ENCODE assay signal across 36 mouse cellular contexts in genomic region chr12:28638778-28639177, GRCm38 (mm10). TPM values are rescaled to one million over a fixed set of nuclear protein-coding genes. Genes with fewer than 3 reads are reported as not detected.
A peak's percentile ranks its signal among the peaks of the same experiment; 100 is the strongest.
DNase-seq lines count a peak whose midpoint lies in the region; ATAC-seq and TF ChIP-seq lines count a peak whose summit lies in the region.
"Had no signal": no experiment of that assay in that cellular context is flagged by ENCODE, and none has a peak within 500 bp of the region (broad histone marks: within the 10 kb centered on the region; RNA-seq: fewer than 3 reads in every experiment).

No protein-coding gene starts in this region.

- no peak for ATAC-seq in hindbrain, postnatal 0 days
- ATAC-seq in hindbrain, embryonic 12.5 days (ENCODE audit: low FRiP score): no peak
- no peak for ATAC-seq in liver, postnatal 0 days
- ATAC-seq in liver, embryonic 12.5 days: no peak
- ATAC-seq in stomach, postnatal 0 days (ENCODE audit: low FRiP score, low TSS enrichment): no peak
- ATAC-seq: inflammation-experienced regulatory T-cells, adult 6 months; Patski had no signal

- no peak overlapping the region for H3K4me3 ChIP-seq in hindbrain, postnatal 0 days (ENCODE audit: low read length)
- no peak overlapping the region for H3K4me3 ChIP-seq in hindbrain, embryonic 12.5 days
- no peak overlapping the region for H3K4me3 ChIP-seq in liver, postnatal 0 days (ENCODE audit: low read depth, low read length)
- no peak overlapping the region for H3K4me3 ChIP-seq in liver, embryonic 12.5 days
- H3K4me3 ChIP-seq in stomach, postnatal 0 days (ENCODE audit: low read depth, low read length): no peak overlapping the region
- H3K4me3 ChIP-seq: forebrain, embryonic 10.5 days; heart, embryonic 12.5 days; limb, embryonic 13.5 days; stomach, embryonic 15.5 days had no signal

- WGBS in hindbrain, postnatal 0 days: 79% methylated on average over 2 of the region's 2 CpGs
- 65% methylated on average over 2 of the region's 2 CpGs for WGBS in hindbrain, embryonic 12.5 days
- 55% methylated on average over 2 of the region's 2 CpGs for WGBS in liver, postnatal 0 days (ENCODE audit: insufficient replicate concordance)
- 45% methylated on average over 2 of the region's 2 CpGs for WGBS in liver, embryonic 12.5 days (ENCODE audit: insufficient replicate concordance)
- WGBS in stomach, postnatal 0 days: 57% methylated on average over 2 of the region's 2 CpGs

- H3K27me3 ChIP-seq in hindbrain, postnatal 0 days (ENCODE audit: insufficient read depth, low read length): no peaks in the 10 kb centered on the region
- no peaks in the 10 kb centered on the region for H3K27me3 ChIP-seq in hindbrain, embryonic 12.5 days
- no peaks in the 10 kb centered on the region for H3K27me3 ChIP-seq in liver, postnatal 0 days (ENCODE audit: insufficient read depth, low read length)
- H3K27me3 ChIP-seq in liver, embryonic 12.5 days (replicated peaks): peaks cover 8% of the 10 kb centered on the region
- no peaks in the 10 kb centered on the region for H3K27me3 ChIP-seq in stomach, postnatal 0 days (ENCODE audit: control insufficient read depth, insufficient read depth, low read length)
- H3K27me3 ChIP-seq: limb, embryonic 13.5 days; Patski; stomach, embryonic 15.5 days had no signal

- TF ChIP-seq EP300 in liver, postnatal 0 days (IDR thresholded peaks at IDR 0.05; ENCODE audit: low read depth): no peak
- TF ChIP-seq EP300 in stomach, postnatal 0 days (optimal IDR thresholded peaks at IDR 0.05): no peak

- H3K27ac ChIP-seq in hindbrain, postnatal 0 days: no peak overlapping the region
- no peak overlapping the region for H3K27ac ChIP-seq in hindbrain, embryonic 12.5 days
- H3K27ac ChIP-seq in liver, postnatal 0 days (ENCODE audit: low read depth): no peak overlapping the region
- no peak overlapping the region for H3K27ac ChIP-seq in liver, embryonic 12.5 days
- H3K27ac ChIP-seq in stomach, postnatal 0 days (replicated peaks): no peak overlapping the region
- H3K27ac ChIP-seq: forebrain, embryonic 10.5 days; limb, embryonic 13.5 days; stomach, embryonic 15.5 days had no signal

- H3K4me2 ChIP-seq in hindbrain, postnatal 0 days (ENCODE audit: low read depth, low read length): no peak overlapping the region
- H3K4me2 ChIP-seq in hindbrain, embryonic 12.5 days (replicated peaks): no peak overlapping the region
- no peak overlapping the region for H3K4me2 ChIP-seq in liver, postnatal 0 days (ENCODE audit: low read depth, low read length)
- no peak overlapping the region for H3K4me2 ChIP-seq in liver, embryonic 12.5 days
- H3K4me2 ChIP-seq in stomach, postnatal 0 days (replicated peaks; ENCODE audit: low read depth): no peak overlapping the region
- H3K4me2 ChIP-seq: heart, embryonic 12.5 days; limb, embryonic 13.5 days; midbrain, embryonic 11.5 days; stomach, embryonic 15.5 days had no signal

- H3K36me3 ChIP-seq in hindbrain, postnatal 0 days (ENCODE audit: insufficient read depth, low read length): no peaks in the 10 kb centered on the region; the same call in 1 of the 2 replicates
- H3K36me3 ChIP-seq in hindbrain, embryonic 12.5 days: peaks cover 7% of the 10 kb centered on the region
- peaks cover 6% of the 10 kb centered on the region for H3K36me3 ChIP-seq in liver, postnatal 0 days (replicated peaks; ENCODE audit: insufficient read depth, low read length)
- H3K36me3 ChIP-seq in liver, embryonic 12.5 days: peaks cover 11% of the 10 kb centered on the region
- H3K36me3 ChIP-seq in stomach, postnatal 0 days (ENCODE audit: control insufficient read depth, insufficient read depth, low read length): peaks cover 6% of the 10 kb centered on the region; the same call in 1 of the 2 replicates

- no peak overlapping the region for H3K9ac ChIP-seq in hindbrain, postnatal 0 days (replicated peaks; ENCODE audit: low read length)
- H3K9ac ChIP-seq in hindbrain, embryonic 12.5 days: no peak overlapping the region
- H3K9ac ChIP-seq in liver, postnatal 0 days (replicated peaks): no peak overlapping the region
- no peak overlapping the region for H3K9ac ChIP-seq in liver, embryonic 12.5 days
- H3K9ac ChIP-seq in stomach, postnatal 0 days (ENCODE audit: low read length): no peak overlapping the region
- H3K9ac ChIP-seq: heart, embryonic 12.5 days; limb, embryonic 13.5 days; stomach, embryonic 15.5 days had no signal

- TF ChIP-seq CTCF in hindbrain, postnatal 0 days (IDR thresholded peaks at IDR 0.05; ENCODE audit: low read depth): 0 out of 2 replicates have a peak, but pooled peaks have one; percentile 6
- peak; percentile 36 for TF ChIP-seq CTCF in liver, postnatal 0 days (IDR thresholded peaks at IDR 0.05; ENCODE audit: low read depth)
- TF ChIP-seq CTCF in stomach, postnatal 0 days (IDR thresholded peaks at IDR 0.05; ENCODE audit: low read depth): peak; percentile 31; the same call in 1 of the 2 replicates

- no peak for DNase-seq in hindbrain, postnatal 0 days (ENCODE audit: low spot score)
- no peak for DNase-seq in liver, postnatal 0 days
- peak; percentile 40 for DNase-seq in ES-CJ7 (ENCODE audit: low read depth, low spot score)
- no peak for DNase-seq in stomach, postnatal 0 days (ENCODE audit: low spot score)
- DNase-seq in right cerebral cortex, postnatal 25 days: no peak
- DNase-seq: adrenal gland, adult 2 months; B cell, adult 2 months; cerebellum, adult 11 months; cerebellum, adult 9-11 months; gastrocnemius, postnatal 10 days; heart, adult 11 months; heart, postnatal 10 days; kidney, adult 9 months; kidney, postnatal 25 days; lung, adult 18-20 months; lung, postnatal 14 days; right cerebral cortex, postnatal 4 days; thymus, adult 18-20 months; thymus, postnatal 36 days had no signal

- H3K4me1 ChIP-seq in hindbrain, postnatal 0 days (ENCODE audit: insufficient read depth, low read length): peaks cover 8% of the 10 kb centered on the region
- H3K4me1 ChIP-seq in hindbrain, embryonic 12.5 days: peaks cover 11% of the 10 kb centered on the region
- peaks cover 11% of the 10 kb centered on the region for H3K4me1 ChIP-seq in liver, postnatal 0 days (ENCODE audit: insufficient read depth)
- peaks cover 23% of the 10 kb centered on the region for H3K4me1 ChIP-seq in liver, embryonic 12.5 days
- peaks cover 5% of the 10 kb centered on the region; the same call in 1 of the 2 replicates for H3K4me1 ChIP-seq in stomach, postnatal 0 days (replicated peaks; ENCODE audit: control insufficient read depth, insufficient read depth)

- no peaks in the 10 kb centered on the region for H3K9me3 ChIP-seq in hindbrain, postnatal 0 days (ENCODE audit: low read length)
- H3K9me3 ChIP-seq in hindbrain, embryonic 12.5 days (replicated peaks): no peaks in the 10 kb centered on the region
- no peaks in the 10 kb centered on the region for H3K9me3 ChIP-seq in liver, postnatal 0 days (ENCODE audit: low read length)
- no peaks in the 10 kb centered on the region for H3K9me3 ChIP-seq in liver, embryonic 12.5 days (replicated peaks)
- no peaks in the 10 kb centered on the region for H3K9me3 ChIP-seq in stomach, postnatal 0 days (ENCODE audit: control insufficient read depth, low read length)
- H3K9me3 ChIP-seq: forebrain, embryonic 10.5 days; G1E; heart, embryonic 12.5 days; limb, embryonic 13.5 days; stomach, embryonic 15.5 days had no signal

RNA-seq across cellular contexts. Expression of gene Rps7, which starts 3.0 kb away (rescaled TPM):
- 609 and 851 TPM in 2 replicates for total RNA-seq in hindbrain, postnatal 0 days (2014; rRNA removed)
- polyA plus RNA-seq in hindbrain, postnatal 0 days (2015; fragmentation: Nextera tagmentation; extraction: Ambion mirVana): 533 and 549 TPM in 2 replicates
- polyA plus RNA-seq in hindbrain, embryonic 12.5 days (2016; fragmentation: Nextera tagmentation; extraction: Ambion mirVana): 614 and 629 TPM in 2 replicates
- 493 and 504 TPM in 2 replicates for polyA plus RNA-seq in liver, postnatal 0 days (2015; fragmentation: Nextera tagmentation; extraction: Ambion mirVana)
- polyA plus RNA-seq in liver, embryonic 12.5 days (2016; fragmentation: Nextera tagmentation; extraction: Ambion mirVana): 751 and 752 TPM in 2 replicates
- 726 and 771 TPM in 2 replicates for polyA plus RNA-seq in stomach, postnatal 0 days (2015; fragmentation: Nextera tagmentation; extraction: Ambion mirVana)

RNA-seq across cellular contexts. Expression of gene Rnaseh1, which starts 10.6 kb away (rescaled TPM):
- 7.4 and 11.3 TPM in 2 replicates for total RNA-seq in hindbrain, postnatal 0 days (2014; rRNA removed)
- 12.7 and 14.8 TPM in 2 replicates for polyA plus RNA-seq in hindbrain, postnatal 0 days (2015; fragmentation: Nextera tagmentation; extraction: Ambion mirVana)
- 26.7 and 31.5 TPM in 2 replicates for polyA plus RNA-seq in hindbrain, embryonic 12.5 days (2016; fragmentation: Nextera tagmentation; extraction: Ambion mirVana)
- polyA plus RNA-seq in liver, postnatal 0 days (2015; fragmentation: Nextera tagmentation; extraction: Ambion mirVana): 9.6 and 10.4 TPM in 2 replicates
- polyA plus RNA-seq in liver, embryonic 12.5 days (2016; fragmentation: Nextera tagmentation; extraction: Ambion mirVana): 17.9 and 19.2 TPM in 2 replicates
- polyA plus RNA-seq in stomach, postnatal 0 days (2015; fragmentation: Nextera tagmentation; extraction: Ambion mirVana): 17.2 and 18.1 TPM in 2 replicates

RNA-seq across cellular contexts. Expression of gene Colec11, which starts 15.6 kb away (rescaled TPM):
- total RNA-seq in hindbrain, postnatal 0 days (2014; rRNA removed): 1.2 TPM in 1 of 2 replicates, not detected in the other
- polyA plus RNA-seq in hindbrain, postnatal 0 days (2015; fragmentation: Nextera tagmentation; extraction: Ambion mirVana): 1.4 TPM in 2 replicates
- polyA plus RNA-seq in hindbrain, embryonic 12.5 days (2016; fragmentation: Nextera tagmentation; extraction: Ambion mirVana): 0.35 and 0.60 TPM in 2 replicates
- polyA plus RNA-seq in liver, postnatal 0 days (2015; fragmentation: Nextera tagmentation; extraction: Ambion mirVana): 37.9 and 41.0 TPM in 2 replicates
- 17.3 and 18.0 TPM in 2 replicates for polyA plus RNA-seq in liver, embryonic 12.5 days (2016; fragmentation: Nextera tagmentation; extraction: Ambion mirVana)
- polyA plus RNA-seq in stomach, postnatal 0 days (2015; fragmentation: Nextera tagmentation; extraction: Ambion mirVana): 0.57 and 0.85 TPM in 2 replicates
- total RNA-seq: common myeloid progenitor, adult 5-6 weeks; monocyte, adult 5-6 weeks had no signal
- polyA plus RNA-seq: embryonic facial prominence, embryonic 11.5 days; G1E had no signal

RNA-seq across cellular contexts. Expression of gene Adi1, which starts 36.3 kb away (rescaled TPM):
- 8.5 and 11.4 TPM in 2 replicates for total RNA-seq in hindbrain, postnatal 0 days (2014; rRNA removed)
- 33.3 and 35.4 TPM in 2 replicates for polyA plus RNA-seq in hindbrain, postnatal 0 days (2015; fragmentation: Nextera tagmentation; extraction: Ambion mirVana)
- polyA plus RNA-seq in hindbrain, embryonic 12.5 days (2016; fragmentation: Nextera tagmentation; extraction: Ambion mirVana): 40.3 and 46.3 TPM in 2 replicates
- polyA plus RNA-seq in liver, postnatal 0 days (2015; fragmentation: Nextera tagmentation; extraction: Ambion mirVana): 91.6 and 104 TPM in 2 replicates
- 53.8 and 55.4 TPM in 2 replicates for polyA plus RNA-seq in liver, embryonic 12.5 days (2016; fragmentation: Nextera tagmentation; extraction: Ambion mirVana)
- polyA plus RNA-seq in stomach, postnatal 0 days (2015; fragmentation: Nextera tagmentation; extraction: Ambion mirVana): 50.9 and 55.2 TPM in 2 replicates

RNA-seq across cellular contexts. Expression of gene Allc, which starts 56.5 kb away (rescaled TPM):
- 0.11 TPM in 1 of 2 replicates, not detected in the other for total RNA-seq in hindbrain, postnatal 0 days (2014; rRNA removed)
- polyA plus RNA-seq in hindbrain, postnatal 0 days (2015; fragmentation: Nextera tagmentation; extraction: Ambion mirVana): 0.24 TPM in 1 of 2 replicates, not detected in the other
- polyA plus RNA-seq in hindbrain, embryonic 12.5 days (2016; fragmentation: Nextera tagmentation; extraction: Ambion mirVana): not detected in 2 replicates
- polyA plus RNA-seq in liver, postnatal 0 days (2015; fragmentation: Nextera tagmentation; extraction: Ambion mirVana): not detected in 2 replicates
- not detected in 2 replicates for polyA plus RNA-seq in liver, embryonic 12.5 days (2016; fragmentation: Nextera tagmentation; extraction: Ambion mirVana)
- not detected in 2 replicates for polyA plus RNA-seq in stomach, postnatal 0 days (2015; fragmentation: Nextera tagmentation; extraction: Ambion mirVana)
- total RNA-seq: adrenal gland, adult 2 months; adrenal gland, postnatal 4 days; common myeloid progenitor, adult 5-6 weeks; gastrocnemius, postnatal 10 days; heart, postnatal 10 days; megakaryocyte progenitor cell, adult 5-6 weeks; monocyte, adult 5-6 weeks had no signal
- polyA plus RNA-seq: adrenal gland, adult 2 months; embryonic facial prominence, embryonic 11.5 days; forebrain, embryonic 10.5 days; G1E; heart, embryonic 12.5 days; hindbrain, embryonic 11.5 days; inflammation-experienced regulatory T-cells, adult 6 months; limb, embryonic 13.5 days; midbrain, embryonic 11.5 days; neural tube, embryonic 11.5 days; Patski; stomach, embryonic 15.5 days had no signal
